Mouse (Mus musculus): Measurements from ENCODE around the gene Tmem181a. TPM values are rescaled to one million over a fixed set of nuclear protein-coding genes. Genes with fewer than 3 reads are reported as not detected.

The Tmem181a gene
- polyA plus RNA-seq, 1 experiment, result 33.4 TPM

Other genes with a start within 250 kb of the Tmem181a start
- 1.4 and 2.8 TPM in 2 replicates for gene Serac1, start 177.1 kb upstream of the Tmem181a start, polyA plus RNA-seq (2011; ENCODE audit: insufficient read depth, insufficient read length, low replicate concordance, missing spikeins)
- gene Gtf2h5, start 177.1 kb upstream of the Tmem181a start, polyA plus RNA-seq (2011; ENCODE audit: insufficient read depth, insufficient read length, low replicate concordance, missing spikeins), result 36.0 and 37.0 TPM in 2 replicates
- gene Tulp4, start 150.4 kb upstream of the Tmem181a start, polyA plus RNA-seq (2011; ENCODE audit: insufficient read depth, insufficient read length, low replicate concordance, missing spikeins), result 3.4 and 9.0 TPM in 2 replicates
- gene Dynlt1a, start 60.6 kb downstream of the Tmem181a start, polyA plus RNA-seq (2011; ENCODE audit: insufficient read depth, insufficient read length, low replicate concordance, missing spikeins), result 4.3 and 18.9 TPM in 2 replicates
- 61.7 and 183 TPM in 2 replicates for gene Dynlt1b, start 173.3 kb downstream of the Tmem181a start, polyA plus RNA-seq (2011; ENCODE audit: insufficient read depth, insufficient read length, low replicate concordance, missing spikeins)